Mouse (Mus musculus) cerebellum, postnatal 10 days (tissue): ENCODE results near the gene Trim30a.
A peak's percentile ranks its signal among the peaks of the same experiment; 100 is the strongest.
"Not testable (repeated sequence)": the region's sequence is repeated elsewhere in the genome, so short reads cannot be mapped to it uniquely, and the experiment has no call there.

Experiments
- DNase-seq, 2 experiments: peaks; one replicate each; pipeline ENCODE4 v3.0.0; 2021; ENCODE audit warnings: mixed read lengths in 2 of 2

Gene Trim30a

GRCm38 (mm10) chr7:104465065-104465744 is at the start of gene Trim30a:
Gene Trim30a (minus strand): TSS chr7:104465193.
- no peak for DNase-seq

- peak in 1 of 2 experiments; percentile 2 for DNase-seq
Measured at GRCm38 (mm10) chr7:104507421-104508065, 42.5 kb upstream of the Trim30a start, which contains the start of gene Trim30d. Gene Trim30d (minus strand): TSS chr7:104507849.

- peak; percentile 0 to 25 for DNase-seq
Measured at GRCm38 (mm10) chr7:104501589-104502371, 36.8 kb upstream of the Trim30a start.

GRCm38 (mm10) chr7:104501186-104501585 is 36.2 kb upstream of the Trim30a start:
- not testable (repeated sequence) for DNase-seq

- not testable (repeated sequence) for DNase-seq
Measured at GRCm38 (mm10) chr7:104499464-104499863, 34.5 kb upstream of the Trim30a start.

- DNase-seq: no peak
Measured at GRCm38 (mm10) chr7:104445961-104446645, 18.9 kb downstream of the Trim30a start.

- DNase-seq: no peak
Measured at GRCm38 (mm10) chr7:104404460-104404950, 60.5 kb downstream of the Trim30a start.

GRCm38 (mm10) chr7:104401140-104401539 is 63.9 kb downstream of the Trim30a start:
- no peak for DNase-seq

GRCm38 (mm10) chr7:104400698-104401097 is 64.3 kb downstream of the Trim30a start, which contains the start of gene Trim30c:
Gene Trim30c (minus strand): TSS chr7:104400837.
- DNase-seq: no peak

GRCm38 (mm10) chr7:104398492-104398891 is 66.5 kb downstream of the Trim30a start:
- DNase-seq: no peak

GRCm38 (mm10) chr7:104369736-104370414 is 95.1 kb downstream of the Trim30a start, which contains the start of gene Trim30b:
Gene Trim30b (minus strand): TSS chr7:104369884.
- DNase-seq: no peak

- no peak for DNase-seq
Measured at GRCm38 (mm10) chr7:104366339-104366738, 98.7 kb downstream of the Trim30a start.
